Mouse (Mus musculus) brain, embryonic 14.5 days (tissue): ENCODE results near the gene Akap1. TPM values are rescaled to one million over a fixed set of nuclear protein-coding genes. Genes with fewer than 3 reads are reported as not detected.
"Not testable (repeated sequence)": the region's sequence is repeated elsewhere in the genome, so short reads cannot be mapped to it uniquely, and the experiment has no call there.

Source experiments
- DNase-seq: peaks from one replicate; pipeline ENCODE4 v3.0.0-alpha.2; 2011; ENCODE audit warnings: low read depth
- CTCF ChIP-seq: fragments of 200-500 bp; IDR thresholded peaks from 2 replicates; pipeline ENCODE4 v1.5.1; 2012; ENCODE audit warnings: inconsistent platforms, mild to moderate bottlenecking, moderate library complexity, borderline replicate concordance; ENCODE audit not compliant: insufficient read depth, insufficient read length; ENCODE audit errors: extremely low read depth
- POLR2A ChIP-seq: fragments of 200-500 bp; IDR thresholded peaks from 2 replicates; pipeline ENCODE4 v1.6.1; 2012; ENCODE audit warnings: mild to moderate bottlenecking, inconsistent platforms, borderline replicate concordance; ENCODE audit not compliant: poor library complexity, insufficient read depth, insufficient read length, severe bottlenecking; ENCODE audit errors: extremely low read depth
- polyA plus RNA-seq: library from polyadenylated mRNA; depleted of rRNA; stranded (reverse); fragments of >200 nt; gene quantifications from 2 replicates; pipeline ENCODE4 v1.2.3, GENCODE M21; 2012; rRNA removed

The Akap1 gene
- 52.8 and 54.1 TPM in 2 replicates for polyA plus RNA-seq

- DNase-seq = peak; percentile 99
- TF ChIP-seq CTCF = no peak
- peak; percentile 68 for TF ChIP-seq POLR2A
Observed at GRCm38 (mm10) chr11:88864458-88865197, at the start of gene Akap1. Gene Akap1 (minus strand): TSS chr11:88864586.

DNA sequence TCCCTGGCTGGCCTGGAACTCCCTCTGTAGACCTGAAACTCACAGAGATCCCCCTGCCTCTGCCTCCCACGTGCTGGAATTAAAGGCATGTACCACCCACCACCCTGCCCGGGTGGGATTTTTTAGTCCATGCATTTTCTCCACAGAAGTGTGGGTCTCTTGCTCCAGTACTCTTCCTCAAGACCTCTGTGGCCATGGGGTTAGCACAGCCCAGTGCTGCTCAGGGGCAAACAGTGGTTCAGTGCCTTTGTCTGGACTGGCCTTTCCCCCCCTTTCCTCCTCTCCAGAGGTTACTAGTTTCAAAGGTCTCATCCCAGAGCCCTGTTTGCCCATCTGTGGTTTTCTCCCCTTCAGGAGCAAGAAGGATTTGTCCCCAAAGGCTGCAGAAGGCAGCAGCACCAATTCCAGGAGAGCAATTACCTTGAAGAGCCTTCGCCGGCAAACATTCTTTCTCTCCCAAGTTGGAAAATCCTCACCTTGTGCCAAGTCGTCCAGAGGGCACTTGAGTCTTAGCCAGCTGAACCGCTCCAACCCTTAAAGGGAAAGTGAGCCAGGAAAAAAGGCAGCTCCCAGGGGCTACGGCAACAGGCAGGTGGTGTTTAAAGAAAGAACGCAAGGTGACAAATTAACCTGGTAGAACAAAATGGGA is 45.1 kb upstream of the Akap1 start:
- DNase-seq = peak; percentile 19
- TF ChIP-seq CTCF (no peak), POLR2A (no peak)

- TF ChIP-seq POLR2A (no peak), CTCF (peak; percentile 64; the same call in 1 of the 2 replicates)
- peak; percentile 77 for DNase-seq
Observed at GRCm38 (mm10) chr11:88908557-88909211, 44.3 kb upstream of the Akap1 start.

GRCm38 (mm10) chr11:88907886-88908285 is 43.5 kb upstream of the Akap1 start:
- TF ChIP-seq CTCF = no peak
- no peak for TF ChIP-seq POLR2A
- DNase-seq = no peak

- DNase-seq = no peak
- TF ChIP-seq CTCF (no peak), POLR2A (no peak)
Observed at GRCm38 (mm10) chr11:88905621-88906020, 41.2 kb upstream of the Akap1 start.

GRCm38 (mm10) chr11:88904080-88904479 is 39.7 kb upstream of the Akap1 start:
- DNase-seq = no peak
- TF ChIP-seq POLR2A = no peak
- no peak for TF ChIP-seq CTCF

DNA sequence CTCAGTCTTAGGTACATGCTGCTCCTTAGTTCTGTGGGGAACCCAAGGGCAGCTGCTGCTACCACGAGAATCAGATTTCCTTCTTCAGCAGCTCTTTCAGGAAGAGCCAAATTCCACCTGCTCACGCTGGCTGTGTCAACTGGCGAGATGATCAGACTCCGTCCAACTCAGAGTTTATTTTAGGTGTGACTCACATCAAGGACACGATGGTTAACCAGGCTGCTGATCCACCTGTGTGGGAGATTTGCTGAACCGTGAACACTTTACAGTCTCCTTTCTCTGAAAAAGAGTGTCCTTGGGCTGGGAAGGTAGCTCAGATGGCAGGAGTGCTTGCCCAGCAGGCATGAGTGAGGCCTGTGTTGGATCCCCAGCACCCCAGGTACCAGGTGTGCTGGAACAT is 38.4 kb upstream of the Akap1 start:
- DNase-seq = no peak
- TF ChIP-seq CTCF (no peak), POLR2A (no peak)

- no peak for DNase-seq
- TF ChIP-seq POLR2A (no peak), CTCF (no peak)
Observed at GRCm38 (mm10) chr11:88901341-88901802, 37.0 kb upstream of the Akap1 start.

- no peak for DNase-seq
- TF ChIP-seq CTCF (no peak), POLR2A (no peak)
Observed at GRCm38 (mm10) chr11:88899561-88899960, 35.2 kb upstream of the Akap1 start.

GRCm38 (mm10) chr11:88898380-88898763 is 34.0 kb upstream of the Akap1 start:
- TF ChIP-seq POLR2A = no peak
- no peak for TF ChIP-seq CTCF
- no peak for DNase-seq

- TF ChIP-seq POLR2A = no peak
- TF ChIP-seq CTCF = no peak
- DNase-seq = no peak
Observed at GRCm38 (mm10) chr11:88897624-88898379, 33.4 kb upstream of the Akap1 start.

DNA sequence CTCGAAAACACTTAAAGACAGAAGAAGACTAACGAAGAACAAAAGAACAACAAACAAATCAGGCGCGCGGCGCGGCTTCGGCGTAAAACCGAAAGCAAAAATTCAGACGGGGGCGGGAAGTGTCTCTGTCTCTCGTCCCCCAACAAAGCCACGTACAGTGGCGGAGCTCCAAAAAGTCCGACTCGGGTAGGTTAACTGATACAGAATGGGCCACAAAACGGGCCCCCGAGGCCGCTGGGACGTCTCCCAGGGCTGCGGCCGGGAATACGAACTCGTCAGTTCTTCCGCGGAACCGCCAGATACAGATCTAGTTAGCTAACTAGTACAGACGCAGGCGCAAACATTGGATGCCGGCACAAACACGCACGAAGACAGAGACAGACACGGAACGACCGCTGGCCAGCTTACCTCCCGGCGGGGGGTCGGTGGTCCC is 31.4 kb upstream of the Akap1 start:
- not testable (repeated sequence) for DNase-seq

DNA sequence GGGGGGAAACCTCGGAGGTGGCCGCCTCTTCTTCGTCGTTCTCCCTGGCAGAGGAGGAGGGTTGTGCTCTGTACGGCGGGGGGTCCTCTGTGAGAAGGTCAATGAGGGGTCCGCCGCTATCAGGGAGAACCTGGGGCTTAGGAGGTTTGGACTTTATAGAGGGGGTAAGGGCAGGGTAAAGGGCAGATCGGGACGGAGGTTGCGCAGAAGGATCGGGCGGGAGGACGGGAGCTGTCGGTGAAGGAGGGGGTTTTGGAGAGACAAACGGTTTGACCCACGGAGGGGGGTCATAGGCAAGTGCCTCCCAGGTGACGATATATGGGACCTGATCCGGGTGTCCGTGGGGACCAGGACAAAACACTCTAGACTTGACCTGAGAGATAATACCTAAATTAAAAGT is 30.8 kb upstream of the Akap1 start:
- DNase-seq = not testable (repeated sequence)

DNA sequence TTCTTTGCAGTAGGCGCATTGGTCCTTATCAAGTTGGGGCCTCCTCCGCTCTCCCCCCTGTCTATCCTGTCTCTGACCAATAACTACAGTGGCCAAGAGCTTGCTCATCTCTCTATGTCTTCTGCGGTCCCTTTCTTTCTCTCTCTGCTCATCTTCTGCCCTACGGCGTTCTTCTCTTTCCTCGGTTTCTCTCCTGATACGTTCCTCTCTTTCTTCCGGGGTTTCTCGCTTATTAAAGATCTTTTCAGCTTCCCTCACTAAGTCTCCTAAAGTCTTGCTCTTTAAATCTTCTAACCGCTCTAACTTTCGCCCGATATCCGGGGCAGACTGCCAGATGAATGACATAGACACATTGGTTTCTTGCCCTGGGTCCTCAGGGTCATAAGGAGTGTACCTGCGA is 29.9 kb upstream of the Akap1 start:
- DNase-seq = not testable (repeated sequence)

DNA sequence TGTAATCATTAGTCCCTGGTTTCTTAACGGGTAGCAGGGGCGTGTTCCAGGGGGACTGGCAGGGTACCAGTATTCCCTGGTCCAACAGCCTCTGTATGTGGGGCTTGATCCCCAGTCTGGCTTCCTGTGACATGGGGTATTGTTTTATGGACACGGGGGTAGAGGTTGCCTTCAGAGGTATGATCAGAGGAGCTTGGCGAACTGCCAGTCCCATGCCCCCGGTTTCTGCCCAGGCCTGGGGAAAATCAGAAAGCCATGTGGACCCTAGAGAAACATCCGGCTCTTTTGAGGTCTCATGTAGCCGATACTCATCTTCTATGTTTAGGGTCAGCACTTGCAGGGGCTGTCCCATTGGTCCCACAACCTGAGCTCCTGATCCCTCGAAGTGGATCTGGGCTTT is 29.1 kb upstream of the Akap1 start:
- not testable (repeated sequence) for DNase-seq

GRCm38 (mm10) chr11:88892789-88893188 is 28.4 kb upstream of the Akap1 start:
- DNase-seq = not testable (repeated sequence)

- DNase-seq = not testable (repeated sequence)
Observed at GRCm38 (mm10) chr11:88891921-88892561, 27.7 kb upstream of the Akap1 start.

DNA sequence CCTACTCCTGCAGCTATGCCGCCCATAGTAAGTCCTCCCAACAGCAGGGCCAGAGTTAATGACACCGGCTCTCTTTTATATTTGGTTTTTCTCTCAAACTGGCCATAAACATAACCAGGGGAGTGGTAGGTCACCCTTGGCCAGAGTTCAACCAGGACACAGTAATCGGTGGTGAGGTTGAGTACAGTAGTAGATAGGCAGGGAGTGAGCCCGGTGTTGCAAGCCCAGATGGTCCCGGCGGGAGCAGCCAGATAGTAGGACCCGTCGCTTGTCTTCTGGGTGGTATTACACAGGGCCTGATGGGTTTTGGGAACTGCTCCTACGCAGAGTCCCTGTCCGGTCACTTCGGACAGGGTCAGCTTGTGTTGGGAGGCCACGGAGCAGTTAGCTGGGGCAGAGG is 27.1 kb upstream of the Akap1 start:
- not testable (repeated sequence) for DNase-seq
